Mouse (Mus musculus) midbrain, embryonic 14.5 days (tissue): ENCODE measurements at regions not wholly inside any gene's neighbourhood (a gene's known extent, or its start where the extent isn't known, plus 50 kb on each side); places are given as distances from the start of the nearest gene placed in this dataset.

Experiments
- ATAC-seq: fragments of 200-750 bp; cut with Nextera tagmentation; 2 replicates; pipeline ENCODE4 v1.8.0; 2017; ENCODE audit warnings: moderate number of reproducible peaks, moderate library complexity; ENCODE audit not compliant: low FRiP score, low TSS enrichment
- DNase-seq: peaks from one replicate; pipeline ENCODE4 v3.0.0-alpha.2; 2015
- H3K27ac ChIP-seq: fragments of 300-500 bp; sonication (generic); replicated peaks from 2 replicates; pipeline ENCODE4 v1.5.1; 2014; ENCODE audit warnings: mild to moderate bottlenecking, low read depth, low read length, moderate library complexity
- H3K27me3 ChIP-seq: fragments of 300-500 bp; sonication (generic); 2 replicates; pipeline ENCODE4 v1.6.1; 2014; ENCODE audit warnings: low read length, control low read depth, mixed read lengths; ENCODE audit not compliant: control insufficient read depth, insufficient read depth
- H3K36me3 ChIP-seq: fragments of 300-500 bp; sonication (generic); 2 replicates; pipeline ENCODE4 v1.6.1; 2014; ENCODE audit warnings: low read length, control low read depth; ENCODE audit not compliant: control insufficient read depth, insufficient read depth
- H3K4me1 ChIP-seq: fragments of 300-500 bp; sonication (generic); 2 replicates; pipeline ENCODE4 v1.6.1; 2014; ENCODE audit warnings: mild to moderate bottlenecking, antibody characterized with exemption, low read length, control low read depth; ENCODE audit not compliant: control insufficient read depth, insufficient read depth
- H3K4me2 ChIP-seq: fragments of 300-500 bp; sonication (generic); 2 replicates; pipeline ENCODE4 v1.6.1; 2014; ENCODE audit warnings: mild to moderate bottlenecking, low read length, moderate library complexity
- H3K4me3 ChIP-seq: fragments of 300-500 bp; sonication (generic); replicated peaks from 2 replicates; pipeline ENCODE4 v1.5.1; 2014; ENCODE audit warnings: low read depth, low read length
- H3K9ac ChIP-seq: fragments of 300-500 bp; sonication (generic); replicated peaks from 2 replicates; pipeline ENCODE4 v1.6.1; 2014; ENCODE audit warnings: mild to moderate bottlenecking, low read length, moderate library complexity
- H3K9me3 ChIP-seq: fragments of 300-500 bp; sonication (generic); 2 replicates; pipeline ENCODE4 v1.6.1; 2016; ENCODE audit warnings: low read length, control low read depth, mixed read lengths; ENCODE audit not compliant: control insufficient read depth
- WGBS: fragments of 180-500 bp; shearing (Covaris S2); extraction: QIAGEN DNeasy Blood & Tissue Kit; methylation state at CpG from one replicate; pipeline ENCODE4 v1.1.7; 2014; 5-methylcytosine and 5-hydroxymethylcytosine counted together

GRCm38 (mm10) chr7:111150115-111150514 is 67.3 kb upstream of the Eif4g2 start:
- Histone ChIP-seq H3K27ac (no peak overlapping the region), H3K4me2 (no peak overlapping the region), H3K4me1 (no peaks in the 10 kb centered on the region), H3K4me3 (no peak overlapping the region), H3K9ac (no peak overlapping the region), H3K36me3 (no peaks in the 10 kb centered on the region), H3K27me3 (no peaks in the 10 kb centered on the region), H3K9me3 (no peaks in the 10 kb centered on the region)
- ATAC-seq (no peak), DNase-seq (no peak)
- 86% methylated on average over 5 of the region's 5 CpGs for WGBS

GRCm38 (mm10) chr7:111147593-111147992 is 64.8 kb upstream of the Eif4g2 start:
- no peaks in the 10 kb centered on the region for H3K9me3 ChIP-seq
- H3K27me3 ChIP-seq, result no peaks in the 10 kb centered on the region
- no peak overlapping the region for H3K27ac ChIP-seq
- no peaks in the 10 kb centered on the region for H3K4me1 ChIP-seq
- 92% methylated on average over 6 of the region's 6 CpGs for WGBS
- H3K4me2 ChIP-seq, result no peak overlapping the region
- no peak for DNase-seq
- no peak overlapping the region for H3K4me3 ChIP-seq
- H3K36me3 ChIP-seq, result no peaks in the 10 kb centered on the region
- H3K9ac ChIP-seq, result no peak overlapping the region
- no peak for ATAC-seq

- 91% methylated on average over 4 of the region's 4 CpGs for WGBS
- DNase-seq (no peak), ATAC-seq (no peak)
- Histone ChIP-seq H3K36me3 (no peaks in the 10 kb centered on the region), H3K27ac (no peak overlapping the region), H3K4me1 (no peaks in the 10 kb centered on the region), H3K9ac (no peak overlapping the region), H3K4me3 (no peak overlapping the region), H3K4me2 (no peak overlapping the region), H3K9me3 (no peaks in the 10 kb centered on the region), H3K27me3 (no peaks in the 10 kb centered on the region)
Observed at GRCm38 (mm10) chr7:111146670-111147069, 63.8 kb upstream of the Eif4g2 start.

- WGBS, result 83% methylated on average over 3 of the region's 3 CpGs
- Histone ChIP-seq H3K4me3 (no peak overlapping the region), H3K9ac (no peak overlapping the region), H3K4me2 (no peak overlapping the region), H3K27me3 (no peaks in the 10 kb centered on the region), H3K27ac (no peak overlapping the region), H3K9me3 (no peaks in the 10 kb centered on the region), H3K36me3 (no peaks in the 10 kb centered on the region), H3K4me1 (no peaks in the 10 kb centered on the region)
- no peak for ATAC-seq
- DNase-seq, result no peak
Observed at GRCm38 (mm10) chr7:111144216-111144615, 61.4 kb upstream of the Eif4g2 start.

- Histone ChIP-seq H3K9ac (no peak overlapping the region), H3K36me3 (no peaks in the 10 kb centered on the region), H3K4me3 (no peak overlapping the region), H3K4me2 (no peak overlapping the region), H3K27me3 (no peaks in the 10 kb centered on the region), H3K4me1 (no peaks in the 10 kb centered on the region), H3K9me3 (no peaks in the 10 kb centered on the region), H3K27ac (no peak overlapping the region)
- ATAC-seq, result no peak
- no peak for DNase-seq
- 90% methylated on average over 7 of the region's 7 CpGs for WGBS
Observed at GRCm38 (mm10) chr7:111141285-111141965, 58.6 kb upstream of the Eif4g2 start.

GRCm38 (mm10) chr7:111138038-111138437 is 55.2 kb upstream of the Eif4g2 start:
- DNase-seq, result no peak
- H3K27me3 ChIP-seq, result no peaks in the 10 kb centered on the region
- no peaks in the 10 kb centered on the region for H3K4me1 ChIP-seq
- H3K9me3 ChIP-seq, result no peaks in the 10 kb centered on the region
- 95% methylated on average over 2 of the region's 2 CpGs for WGBS
- H3K27ac ChIP-seq, result no peak overlapping the region
- H3K4me3 ChIP-seq, result no peak overlapping the region
- no peaks in the 10 kb centered on the region for H3K36me3 ChIP-seq
- no peak overlapping the region for H3K4me2 ChIP-seq
- H3K9ac ChIP-seq, result no peak overlapping the region
- ATAC-seq, result no peak

- Histone ChIP-seq H3K4me2 (no peak overlapping the region), H3K36me3 (no peaks in the 10 kb centered on the region), H3K27ac (no peak overlapping the region), H3K9ac (no peak overlapping the region), H3K4me1 (no peaks in the 10 kb centered on the region), H3K27me3 (no peaks in the 10 kb centered on the region), H3K9me3 (no peaks in the 10 kb centered on the region), H3K4me3 (no peak overlapping the region)
- ATAC-seq, result no peak
- DNase-seq, result no peak
- WGBS, result 85% methylated on average over 6 of the region's 6 CpGs
Observed at GRCm38 (mm10) chr7:111136066-111136639, 53.3 kb upstream of the Eif4g2 start.

GRCm38 (mm10) chr7:111134496-111134895 is 51.7 kb upstream of the Eif4g2 start:
- no peak for DNase-seq
- H3K4me3 ChIP-seq, result no peak overlapping the region
- H3K4me2 ChIP-seq, result no peak overlapping the region
- H3K9me3 ChIP-seq, result no peaks in the 10 kb centered on the region
- H3K9ac ChIP-seq, result no peak overlapping the region
- no peak overlapping the region for H3K27ac ChIP-seq
- 96% methylated on average over 2 of the region's 2 CpGs for WGBS
- H3K27me3 ChIP-seq, result no peaks in the 10 kb centered on the region
- ATAC-seq, result no peak
- no peaks in the 10 kb centered on the region for H3K4me1 ChIP-seq
- H3K36me3 ChIP-seq, result no peaks in the 10 kb centered on the region
